Mouse (Mus musculus) kidney, adult 2 months (tissue): Measurements from ENCODE around the gene Ccdc54.

ENCODE experiments used
- CTCF ChIP-seq: fragments of 200-500 bp; conservative IDR thresholded peaks from 2 replicates; pipeline ENCODE4 v1.5.1; 2011; ENCODE audit warnings: low read depth, mild to moderate bottlenecking, control low read depth, low read length, moderate library complexity, mixed read lengths; ENCODE audit not compliant: insufficient read depth, insufficient read length
- POLR2A ChIP-seq: fragments of 200-500 bp; IDR thresholded peaks from one replicate; pipeline ENCODE4 v1.6.1; 2011; ENCODE audit warnings: low read depth, low read length, control low read depth

DNA sequence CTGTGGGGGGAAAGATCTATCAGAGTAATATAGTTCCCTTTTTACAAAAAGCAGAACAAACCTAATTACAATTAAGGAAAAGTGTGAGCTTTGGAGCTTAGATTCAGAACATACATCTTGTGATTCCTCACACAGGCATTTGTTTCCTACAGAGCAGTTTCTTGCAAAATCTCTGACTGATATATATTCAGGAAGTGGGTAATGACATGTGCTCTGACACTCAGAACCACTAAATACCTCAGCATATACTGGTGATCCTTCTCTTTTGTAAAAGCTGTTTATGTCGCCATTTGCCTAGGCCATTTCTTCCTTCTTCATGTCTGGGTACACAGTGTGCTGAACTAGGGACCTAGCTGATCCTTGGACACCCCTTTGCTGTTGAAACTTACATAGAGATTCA is 2.8 kb downstream of the Ccdc54 start:
- TF ChIP-seq CTCF (no peak), POLR2A (no peak)
